Mouse (Mus musculus) CD4-positive, CD25-positive, alpha-beta regulatory T cell (primary cell): ENCODE measurements around the gene Hmx2. TPM values are rescaled to one million over a fixed set of nuclear protein-coding genes. Genes with fewer than 3 reads are reported as not detected.

Source experiments
- polyA plus RNA-seq: library from polyadenylated mRNA; unstranded; fragments of 100-300 nt; shearing (Covaris generic); gene quantifications from one replicate; pipeline ENCODE4 v1.2.1, GENCODE M21; 2017

Hmx2 gene
- 0.13 TPM for polyA plus RNA-seq

DNA sequence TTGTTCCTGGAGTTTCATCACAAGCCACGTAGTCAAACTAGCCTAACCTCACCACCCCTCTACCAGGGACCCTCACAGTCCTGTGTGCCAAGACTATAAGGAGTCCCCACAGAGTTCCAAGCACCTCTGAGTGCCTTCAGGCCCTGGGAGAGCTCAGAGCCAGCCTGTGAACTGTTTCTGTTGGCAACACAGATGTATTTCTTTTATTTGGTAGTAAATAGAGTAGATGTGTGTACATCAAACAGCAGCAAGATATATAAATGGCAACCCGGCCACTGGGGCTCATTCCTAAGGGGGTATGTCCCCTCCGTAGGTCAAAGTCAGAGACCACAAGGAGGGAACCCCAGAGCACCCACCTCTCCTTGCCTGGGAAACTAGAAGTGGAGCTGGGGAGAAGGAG is at the start of gene Hmx2:
Hmx2 (plus strand) TSS at position 301 of the 400 bp plus-strand sequence.

DNA sequence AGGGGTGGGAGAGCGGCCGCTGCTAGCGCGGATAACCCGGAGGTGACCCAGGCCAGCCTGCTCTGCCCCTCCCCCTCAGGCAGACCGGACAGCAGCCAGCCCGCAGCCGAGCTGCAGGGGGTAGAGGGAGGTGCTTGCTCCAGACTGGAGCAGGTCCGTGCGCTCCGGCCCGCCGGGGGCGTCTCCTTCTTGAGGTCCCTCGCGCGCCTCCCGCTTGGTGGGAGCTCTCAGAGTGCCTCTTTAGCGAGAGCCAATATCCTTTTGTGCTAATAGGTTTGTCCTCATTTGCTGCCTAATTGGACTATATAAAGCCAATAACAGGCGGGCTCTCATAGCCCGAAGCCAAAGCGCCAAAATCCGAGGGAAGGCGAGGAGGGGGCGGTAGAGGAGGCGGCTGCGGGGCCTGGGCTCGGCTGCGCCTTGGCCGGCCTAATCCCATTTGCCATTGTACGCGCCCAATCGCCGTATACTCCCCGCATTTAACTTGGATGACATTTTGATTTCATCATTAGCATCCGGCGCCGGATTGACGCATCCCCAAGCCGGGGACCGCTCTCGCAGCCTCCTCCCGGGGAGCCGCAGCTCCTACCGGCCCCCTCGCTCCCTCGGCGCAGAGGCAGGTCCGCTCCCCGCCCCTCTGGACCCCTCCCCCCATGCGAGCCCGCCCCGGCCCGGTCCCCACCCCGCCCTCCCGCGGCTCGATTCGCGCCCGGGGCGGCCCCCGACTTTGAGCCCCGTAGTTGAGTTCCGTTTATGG is 6.3 kb upstream of the Hmx2 start, which contains the start of gene Hmx3:
Hmx3 (plus strand) TSS at position 753 of the 757 bp plus-strand sequence.

DNA sequence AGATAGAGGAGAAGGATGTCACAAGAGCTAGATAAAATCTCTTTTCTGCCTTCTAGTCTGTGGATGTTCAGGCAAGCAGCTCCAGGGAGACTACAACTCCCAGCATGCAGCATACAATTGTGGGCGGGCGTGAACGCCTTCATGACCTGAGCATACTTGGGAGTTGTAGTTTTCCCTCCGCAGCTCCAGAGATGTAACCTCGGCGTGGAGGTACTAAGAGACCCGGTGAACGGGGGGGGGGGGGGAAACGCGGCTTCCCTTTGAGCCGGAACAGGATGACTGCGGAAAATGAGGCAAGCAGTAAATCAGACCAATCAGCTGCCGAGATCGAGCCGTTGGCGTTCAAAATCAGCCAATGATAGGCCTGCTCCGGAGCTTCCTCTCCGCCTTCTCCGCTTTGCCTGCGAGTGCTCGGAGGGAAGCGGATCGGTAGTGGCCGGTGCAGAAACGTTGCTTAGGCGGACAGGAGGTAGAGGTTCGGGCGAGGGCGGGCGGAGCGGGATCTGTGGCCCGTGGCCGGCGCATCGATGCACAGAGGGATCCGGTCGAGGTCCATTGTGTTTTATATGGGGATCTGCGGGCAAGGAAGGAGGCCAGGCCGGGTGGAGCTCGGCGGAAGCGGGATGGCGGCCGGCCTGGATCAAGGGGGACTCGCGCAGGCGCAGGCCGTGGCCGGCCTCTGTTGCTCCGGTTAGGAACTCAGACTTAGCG is 11.6 kb downstream of the Hmx2 start, which contains the start of gene Bub3:
Bub3 (plus strand) TSS at position 237 of the 711 bp plus-strand sequence.

Other genes starting within 250 kb of the Hmx2 start
- gene Cuzd1, start 226.5 kb upstream of the Hmx2 start, polyA plus RNA-seq: not detected
- gene Fam24b, start 219.3 kb upstream of the Hmx2 start, polyA plus RNA-seq: not detected
- gene Fam24a, start 214.9 kb upstream of the Hmx2 start, polyA plus RNA-seq: not detected
- 24.4 TPM for gene 2310057M21Rik, start 186.0 kb upstream of the Hmx2 start, polyA plus RNA-seq
- 46.3 TPM for gene Pstk, start 177.6 kb upstream of the Hmx2 start, polyA plus RNA-seq
- 22.4 TPM for gene Ikzf5, start 138.3 kb upstream of the Hmx2 start, polyA plus RNA-seq
- gene Acadsb, start 138.2 kb upstream of the Hmx2 start, polyA plus RNA-seq: 49.8 TPM
- gene Hmx3, start 5.9 kb upstream of the Hmx2 start, polyA plus RNA-seq: not detected
- gene Bub3, start 11.4 kb downstream of the Hmx2 start, polyA plus RNA-seq: 148 TPM